Mouse (Mus musculus) forebrain, embryonic 10.5 days (tissue): ENCODE results near the gene Rwdd1. TPM values are rescaled to one million over a fixed set of nuclear protein-coding genes. Genes with fewer than 3 reads are reported as not detected.
"Not testable (repeated sequence)": the region's sequence is repeated elsewhere in the genome, so short reads cannot be mapped to it uniquely, and the experiment has no call there.

ENCODE experiments used
- DNase-seq: peaks from one replicate; pipeline ENCODE4 v3.0.0-alpha.2; 2017; ENCODE audit warnings: low spot score; ENCODE audit errors: extremely low spot score
- H3K27ac ChIP-seq: fragments of 300-500 bp; sonication (generic); 2 replicates; pipeline ENCODE4 v1.5.1; 2016; ENCODE audit warnings: mild to moderate bottlenecking
- H3K27me3 ChIP-seq: fragments of 300-500 bp; sonication (generic); 2 replicates; pipeline ENCODE4 v1.6.1; 2016; ENCODE audit warnings: mild to moderate bottlenecking; ENCODE audit not compliant: poor library complexity, severe bottlenecking
- H3K36me3 ChIP-seq: fragments of 300-500 bp; sonication (generic); replicated peaks from 2 replicates; pipeline ENCODE4 v1.6.1; 2016; ENCODE audit warnings: mild to moderate bottlenecking, moderate library complexity
- H3K4me1 ChIP-seq: fragments of 300-500 bp; sonication (generic); 2 replicates; pipeline ENCODE4 v1.6.1; 2016
- H3K4me3 ChIP-seq: fragments of 300-500 bp; sonication (generic); 2 replicates; pipeline ENCODE4 v1.5.1; 2016; ENCODE audit warnings: mild to moderate bottlenecking, moderate library complexity
- H3K9me3 ChIP-seq: fragments of 300-500 bp; sonication (generic); 2 replicates; pipeline ENCODE4 v1.6.1; 2016; ENCODE audit warnings: mild to moderate bottlenecking, moderate library complexity
- WGBS: fragments of 180-500 bp; shearing (Covaris S2); methylation state at CpG from one replicate; pipeline ENCODE4 v1.1.7; 2016; 5-methylcytosine and 5-hydroxymethylcytosine counted together
- polyA plus RNA-seq: library from polyadenylated mRNA; unstranded; fragments of >200 nt; fragmentation: Nextera tagmentation; extraction: Ambion mirVana; gene quantifications from 2 replicates; pipeline ENCODE4 v1.2.1, GENCODE M21; 2016

The Rwdd1 gene
- 143 and 155 TPM in 2 replicates for polyA plus RNA-seq

DNA sequence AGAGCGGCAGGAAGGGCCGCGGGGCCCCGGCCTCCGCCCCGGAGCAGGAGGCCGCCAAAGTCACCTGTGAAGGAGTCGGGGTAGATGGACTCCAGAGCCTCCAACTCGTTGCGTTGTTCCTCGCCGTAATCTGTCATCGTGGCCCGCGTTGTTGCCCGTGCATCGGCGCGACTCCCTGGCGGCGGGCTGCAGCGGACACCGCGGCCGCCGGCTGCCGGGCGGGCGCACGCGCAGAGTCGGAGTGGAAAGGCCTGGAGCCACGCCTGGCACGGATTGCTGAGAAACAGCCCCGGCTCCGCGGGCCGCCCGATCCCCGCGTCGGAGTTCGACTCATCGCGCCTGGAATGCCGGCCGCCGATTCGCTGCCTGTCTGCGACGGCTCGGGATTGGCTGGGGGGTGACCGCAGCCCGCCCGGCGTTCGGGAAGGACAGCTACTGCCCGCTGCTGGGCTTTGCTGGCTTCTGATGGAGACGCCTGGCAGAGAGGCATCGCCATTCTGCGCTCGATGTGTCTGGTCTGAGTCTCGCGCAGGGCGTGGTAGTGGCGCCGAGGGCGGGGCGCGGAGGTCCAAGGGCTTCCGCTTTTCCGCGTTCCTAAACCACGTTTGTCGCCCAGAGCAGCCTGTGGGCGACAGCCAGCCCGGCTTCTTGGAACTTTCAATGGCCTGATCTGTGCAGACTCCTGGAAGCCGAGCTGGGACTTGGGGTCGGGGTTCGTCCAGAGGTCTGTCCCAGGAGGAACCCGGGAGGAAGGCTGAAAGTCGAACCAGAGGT, at the start of gene Rwdd1:
TSS of gene Rwdd1 (minus strand) at position 323 of the 774 bp plus-strand sequence.
- peak; percentile 98 for DNase-seq
- H3K27ac ChIP-seq: peak within 1 kb of the TSS; percentile 94
- H3K4me3 ChIP-seq: peak within 1 kb of the TSS; percentile 93
- peaks cover 12% of the 10 kb centered on the region; the same call in 1 of the 2 replicates for H3K36me3 ChIP-seq
- no peaks in the 10 kb centered on the region for H3K9me3 ChIP-seq
- under 1% methylated on average over 82 of the region's 82 CpGs for WGBS
- peaks cover 24% of the 10 kb centered on the region for H3K4me1 ChIP-seq
- no peaks in the 10 kb centered on the region for H3K27me3 ChIP-seq

DNA sequence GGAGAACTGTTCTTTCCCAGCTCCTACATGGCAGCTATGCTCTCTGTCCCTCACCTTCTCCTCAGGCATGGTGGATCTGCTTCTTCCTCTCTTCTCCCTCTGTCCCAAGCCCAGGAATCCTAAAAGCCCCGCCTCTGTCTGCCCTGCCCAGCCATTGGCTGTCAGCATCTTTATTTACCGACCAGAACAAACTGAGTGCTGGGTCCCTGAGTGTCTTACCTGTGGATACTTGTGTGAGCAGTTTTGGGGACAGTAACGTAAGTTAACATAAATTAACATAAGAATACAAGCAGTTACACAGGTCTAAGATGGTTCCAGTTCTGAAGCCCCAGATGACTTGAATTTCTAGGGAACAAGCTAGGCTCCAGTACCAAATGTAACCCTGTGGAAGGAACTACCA, 47.2 kb upstream of the Rwdd1 start:
- Histone ChIP-seq H3K9me3 (no peaks in the 10 kb centered on the region), H3K4me3 (no peak overlapping the region), H3K27me3 (no peaks in the 10 kb centered on the region), H3K4me1 (peaks cover 10% of the 10 kb centered on the region), H3K36me3 (no peaks in the 10 kb centered on the region), H3K27ac (no peak overlapping the region)
- DNase-seq: no peak
- 56% methylated on average over 3 of the region's 3 CpGs for WGBS

DNA sequence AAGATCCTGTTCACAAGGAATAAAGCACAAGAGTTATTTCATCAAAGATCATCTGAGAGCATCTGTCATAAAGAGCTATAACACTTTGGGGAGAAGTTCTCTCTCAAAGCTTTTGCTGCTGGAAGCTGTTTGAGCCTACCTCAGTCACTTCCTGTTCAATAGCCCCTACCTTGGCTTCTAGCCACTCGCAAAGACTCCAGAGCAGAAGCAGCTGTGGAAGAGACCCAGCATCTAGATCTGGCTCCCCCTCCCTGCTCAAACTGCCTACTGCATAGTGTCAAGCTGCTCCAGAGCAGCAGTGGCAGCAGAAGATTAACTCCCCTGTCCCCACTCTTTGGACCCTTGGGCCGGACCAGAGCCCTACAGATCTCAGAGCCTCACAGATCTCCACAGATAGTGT, 34.6 kb upstream of the Rwdd1 start:
- Histone ChIP-seq H3K4me1 (no peaks in the 10 kb centered on the region), H3K27me3 (no peaks in the 10 kb centered on the region), H3K9me3 (no peaks in the 10 kb centered on the region), H3K27ac (no peak overlapping the region), H3K36me3 (no peaks in the 10 kb centered on the region), H3K4me3 (no peak overlapping the region)
- WGBS: 98% methylated on average over 2 of the region's 2 CpGs
- no peak for DNase-seq

DNA sequence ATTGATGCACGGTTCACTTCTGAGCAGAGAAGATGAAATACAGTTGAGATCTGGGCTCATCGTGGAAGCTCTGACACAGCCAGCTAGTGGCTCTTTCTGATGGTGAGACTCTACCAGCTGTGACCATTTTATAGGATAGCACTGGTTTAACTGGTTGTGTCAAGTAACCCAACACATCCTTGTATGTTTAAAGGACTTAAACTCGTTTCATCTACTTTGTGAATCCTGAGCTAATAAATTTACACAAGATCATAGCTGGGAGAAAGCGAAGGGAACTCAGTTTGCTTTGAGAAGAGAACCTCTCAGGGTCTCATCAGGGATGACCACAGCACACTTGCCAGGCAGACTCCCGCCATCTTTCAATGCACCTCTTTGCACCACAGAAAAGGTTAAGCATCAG, 24.8 kb upstream of the Rwdd1 start, which contains the start of gene Calhm4:
TSS of gene Calhm4 (minus strand) at position 101 of the 400 bp plus-strand sequence.
- no peaks in the 10 kb centered on the region for H3K27me3 ChIP-seq
- WGBS: 84% methylated on average over 5 of the region's 5 CpGs
- no peak within 1 kb of the TSS for H3K27ac ChIP-seq
- no peaks in the 10 kb centered on the region for H3K9me3 ChIP-seq
- DNase-seq: no peak
- H3K4me3 ChIP-seq: no peak within 1 kb of the TSS
- H3K4me1 ChIP-seq: no peaks in the 10 kb centered on the region
- no peaks in the 10 kb centered on the region for H3K36me3 ChIP-seq

DNA sequence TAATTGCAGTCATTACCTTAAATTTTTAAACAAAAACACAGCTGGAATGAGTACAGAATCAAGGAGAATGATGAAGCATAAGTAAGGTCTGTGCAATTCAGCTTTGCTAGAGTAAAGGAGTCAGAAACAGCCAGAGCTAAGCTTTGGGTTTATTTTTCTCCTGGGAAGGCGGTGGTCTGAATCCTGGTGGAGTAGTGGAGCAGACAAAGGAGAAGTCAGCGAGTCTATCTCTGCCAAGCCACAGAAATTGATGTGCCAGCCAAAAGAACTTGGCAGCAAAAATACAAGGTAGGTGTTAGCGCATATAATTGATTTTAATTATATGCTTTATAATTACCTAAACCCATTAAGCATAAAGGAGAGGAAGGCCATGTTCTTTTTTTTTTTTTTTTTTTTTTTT, 18.0 kb upstream of the Rwdd1 start, which contains the start of gene Trappc3l:
TSS of gene Trappc3l (plus strand) at position 197 of the 400 bp plus-strand sequence.
- Histone ChIP-seq H3K4me3 (no peak within 1 kb of the TSS), H3K36me3 (no peaks in the 10 kb centered on the region), H3K4me1 (peaks cover 7% of the 10 kb centered on the region; the same call in 1 of the 2 replicates), H3K27me3 (no peaks in the 10 kb centered on the region), H3K9me3 (no peaks in the 10 kb centered on the region), H3K27ac (no peak within 1 kb of the TSS)
- DNase-seq: no peak
- WGBS: 72% methylated on average over 3 of the region's 3 CpGs

DNA sequence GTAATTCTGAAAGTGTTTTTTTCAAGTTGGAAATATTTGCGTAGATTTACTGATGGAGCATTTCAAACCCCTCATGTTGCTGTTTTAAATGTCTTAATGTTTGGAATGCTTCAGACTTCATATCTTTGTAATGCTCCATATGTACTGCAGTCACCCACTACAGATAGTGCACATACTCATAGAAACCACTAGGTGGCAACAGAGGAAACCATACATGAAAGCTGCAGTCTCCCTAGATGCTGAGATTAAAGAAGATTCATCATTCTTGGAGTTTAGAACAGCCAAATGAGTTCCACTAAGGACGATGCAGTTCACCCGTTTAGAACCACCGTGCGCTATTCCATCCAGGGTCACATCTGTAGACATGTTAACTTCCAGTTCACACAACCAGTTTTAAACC, 17.2 kb upstream of the Rwdd1 start:
- Histone ChIP-seq H3K4me1 (peaks cover 7% of the 10 kb centered on the region; the same call in 1 of the 2 replicates), H3K27ac (no peak overlapping the region), H3K27me3 (no peaks in the 10 kb centered on the region), H3K36me3 (no peaks in the 10 kb centered on the region), H3K4me3 (no peak overlapping the region), H3K9me3 (no peaks in the 10 kb centered on the region)
- no peak for DNase-seq
- 19% methylated on average over 5 of the region's 5 CpGs for WGBS

DNA sequence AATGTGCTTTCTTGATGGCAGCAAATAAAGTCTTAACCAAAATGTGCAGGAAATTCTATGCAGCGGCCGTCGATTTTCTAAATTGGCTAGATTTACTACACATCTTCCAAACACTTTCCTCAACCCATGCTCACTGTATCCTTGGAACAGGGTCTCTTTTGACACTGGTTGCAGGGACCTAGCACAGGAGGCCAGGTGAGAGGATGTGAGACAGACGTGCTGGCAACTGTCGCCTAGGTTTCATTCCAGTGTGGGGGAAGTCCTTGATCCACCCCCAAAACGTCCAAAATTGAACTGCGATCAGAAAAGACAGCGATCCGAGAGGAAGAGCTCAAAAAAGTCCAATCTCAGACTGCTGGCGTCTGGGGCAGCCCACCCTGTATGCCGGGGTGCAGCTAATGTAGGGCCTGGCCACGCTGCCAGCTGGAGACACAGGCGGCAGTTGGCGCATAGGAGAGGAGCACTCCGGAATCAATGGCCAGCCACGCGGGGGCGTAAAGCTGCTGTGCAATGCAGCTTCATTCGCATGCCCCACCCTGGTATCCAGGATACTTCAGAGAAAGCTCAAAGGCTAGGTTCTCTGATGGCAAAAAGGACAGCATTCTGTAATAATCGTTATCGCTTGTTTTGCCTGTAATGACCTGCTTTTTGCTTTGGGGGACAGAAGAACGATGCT, 14.3 kb upstream of the Rwdd1 start:
- H3K4me3 ChIP-seq: peak overlapping the region; percentile 31
- H3K27ac ChIP-seq: 0 out of 2 replicates have a peak overlapping the region, but pooled peaks have one; percentile 48
- no peaks in the 10 kb centered on the region for H3K27me3 ChIP-seq
- DNase-seq: peak; percentile 67
- 23% methylated on average over 22 of the region's 22 CpGs for WGBS
- H3K36me3 ChIP-seq: no peaks in the 10 kb centered on the region
- peaks cover 7% of the 10 kb centered on the region; the same call in 1 of the 2 replicates for H3K4me1 ChIP-seq
- no peaks in the 10 kb centered on the region for H3K9me3 ChIP-seq

DNA sequence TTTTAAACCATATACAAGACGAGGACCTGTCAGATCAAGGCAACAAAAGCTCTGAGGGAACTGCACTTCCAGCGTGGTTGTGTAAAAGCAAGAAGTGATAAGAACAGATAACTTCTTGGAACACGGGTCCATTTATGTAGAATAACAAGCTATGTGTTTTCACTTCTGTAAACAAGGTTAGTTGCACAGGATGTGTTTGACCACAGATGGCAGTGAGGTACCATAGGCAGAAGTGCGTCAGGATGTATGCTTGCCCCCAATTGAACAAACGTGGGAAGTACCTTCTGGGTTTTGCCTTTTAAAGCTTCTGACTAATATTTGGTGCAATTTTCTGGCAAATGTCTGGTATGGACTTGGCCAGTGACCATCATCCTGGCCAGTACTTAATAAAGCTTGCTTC, 10.9 kb upstream of the Rwdd1 start:
- no peak for DNase-seq
- H3K9me3 ChIP-seq: no peaks in the 10 kb centered on the region
- WGBS: 79% methylated on average over 5 of the region's 5 CpGs
- no peak overlapping the region for H3K4me3 ChIP-seq
- no peak overlapping the region for H3K27ac ChIP-seq
- peaks cover 7% of the 10 kb centered on the region; the same call in 1 of the 2 replicates for H3K4me1 ChIP-seq
- no peaks in the 10 kb centered on the region for H3K27me3 ChIP-seq
- H3K36me3 ChIP-seq: no peaks in the 10 kb centered on the region

DNA sequence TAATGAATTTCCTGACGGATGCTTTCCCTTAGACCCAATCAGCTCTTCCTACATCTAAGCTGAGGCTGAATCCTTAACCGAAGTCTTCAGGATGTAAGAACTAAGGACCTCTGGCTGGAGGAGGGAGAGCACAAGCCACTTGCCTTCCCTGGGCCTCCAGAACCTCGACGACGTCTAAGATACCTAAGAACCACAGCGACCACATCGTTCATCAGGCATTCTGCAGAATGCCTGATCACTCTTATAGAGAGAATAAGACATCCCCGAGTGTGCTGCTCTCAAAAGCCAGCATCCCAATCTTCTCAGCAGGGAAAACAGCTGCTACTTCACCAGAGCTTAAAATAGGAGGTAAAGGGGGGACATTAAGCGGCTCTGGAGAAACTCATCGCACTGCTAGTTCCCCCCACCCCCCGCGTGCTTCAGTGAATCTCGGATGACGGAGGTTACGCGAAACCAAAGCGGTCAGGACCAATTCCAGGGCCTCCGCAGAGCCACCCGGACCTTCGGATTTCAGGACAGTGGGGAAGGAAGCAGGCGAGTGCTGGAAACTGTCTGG, 600 bp downstream of the Rwdd1 start:
- no peak for DNase-seq
- Histone ChIP-seq H3K36me3 (peaks cover 12% of the 10 kb centered on the region; the same call in 1 of the 2 replicates), H3K4me1 (peaks cover 24% of the 10 kb centered on the region), H3K9me3 (no peaks in the 10 kb centered on the region), H3K27me3 (no peaks in the 10 kb centered on the region), H3K27ac (peak overlapping the region; percentile 94), H3K4me3 (peak overlapping the region; percentile 93)
- under 1% methylated on average over 21 of the region's 21 CpGs for WGBS

DNA sequence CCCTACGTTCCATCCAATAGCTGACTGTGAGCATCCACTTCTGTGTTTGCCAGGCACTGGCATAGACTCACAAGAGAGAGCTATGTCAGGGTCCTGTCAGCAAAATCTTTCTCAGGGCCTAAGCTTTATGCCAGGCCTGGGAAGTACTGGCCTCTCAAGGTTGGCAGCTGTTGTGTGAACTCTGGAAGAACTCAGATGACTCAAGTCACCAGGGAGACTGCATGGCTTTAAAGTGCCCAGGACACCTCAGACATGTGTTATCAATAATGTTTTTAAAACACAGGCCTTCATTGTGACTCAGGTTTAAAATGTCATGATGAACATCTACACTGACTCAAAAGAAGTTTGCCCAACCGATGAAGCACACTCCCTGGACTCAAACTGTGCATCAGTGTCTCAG, 6.2 kb downstream of the Rwdd1 start:
- no peaks in the 10 kb centered on the region for H3K27me3 ChIP-seq
- H3K4me1 ChIP-seq: peaks cover 11% of the 10 kb centered on the region
- WGBS: 77% methylated on average over 2 of the region's 2 CpGs
- peaks cover 40% of the 10 kb centered on the region for H3K36me3 ChIP-seq
- H3K4me3 ChIP-seq: no peak overlapping the region
- no peak overlapping the region for H3K27ac ChIP-seq
- H3K9me3 ChIP-seq: no peaks in the 10 kb centered on the region
- DNase-seq: no peak

DNA sequence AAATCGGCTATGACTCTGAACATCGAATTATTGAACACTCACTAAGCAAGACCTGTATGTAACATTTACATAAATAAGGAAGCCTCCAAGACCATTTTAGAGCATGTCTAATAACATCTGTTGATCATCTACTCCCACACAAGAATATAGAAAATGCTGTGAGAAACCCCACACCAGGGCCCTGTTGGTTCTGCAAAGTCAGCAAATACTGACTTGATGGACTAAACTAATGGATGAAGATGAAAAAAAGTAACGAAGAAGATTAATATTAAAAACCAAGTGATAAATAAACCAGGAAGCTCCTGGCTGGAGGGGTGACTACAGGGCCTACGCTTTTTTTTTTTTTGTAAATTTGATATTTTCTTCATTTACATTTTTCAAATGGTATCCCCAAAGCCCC, 6.8 kb downstream of the Rwdd1 start:
- no peak for DNase-seq
- Histone ChIP-seq H3K36me3 (peaks cover 47% of the 10 kb centered on the region), H3K27ac (no peak overlapping the region), H3K4me1 (peaks cover 5% of the 10 kb centered on the region; the same call in 1 of the 2 replicates), H3K9me3 (no peaks in the 10 kb centered on the region), H3K27me3 (no peaks in the 10 kb centered on the region), H3K4me3 (no peak overlapping the region)
- 95% methylated on average over 4 of the region's 4 CpGs for WGBS

DNA sequence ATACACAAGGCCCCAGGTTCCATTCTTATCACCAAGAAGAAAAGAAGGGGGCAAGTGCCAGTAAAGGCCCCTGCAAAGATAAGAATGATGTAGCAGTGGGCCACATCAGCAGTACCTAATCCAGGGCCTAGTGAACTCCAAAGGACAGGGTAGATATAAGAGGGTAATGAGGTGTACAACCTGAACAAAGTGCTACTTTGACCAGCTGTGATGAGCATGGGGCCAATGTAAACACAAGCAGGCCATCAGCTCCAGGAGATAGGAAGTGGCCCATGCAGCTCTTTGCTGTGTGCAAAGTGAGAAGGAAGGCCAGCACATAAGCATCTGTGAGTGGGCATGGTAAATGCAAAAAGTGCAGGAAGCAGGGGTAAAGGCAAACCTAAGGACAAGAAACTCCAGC, 21.0 kb downstream of the Rwdd1 start:
- Histone ChIP-seq H3K27me3 (no peaks in the 10 kb centered on the region), H3K4me3 (no peak overlapping the region), H3K36me3 (peaks cover 96% of the 10 kb centered on the region), H3K27ac (no peak overlapping the region), H3K9me3 (no peaks in the 10 kb centered on the region), H3K4me1 (no peaks in the 10 kb centered on the region)
- no peak for DNase-seq

DNA sequence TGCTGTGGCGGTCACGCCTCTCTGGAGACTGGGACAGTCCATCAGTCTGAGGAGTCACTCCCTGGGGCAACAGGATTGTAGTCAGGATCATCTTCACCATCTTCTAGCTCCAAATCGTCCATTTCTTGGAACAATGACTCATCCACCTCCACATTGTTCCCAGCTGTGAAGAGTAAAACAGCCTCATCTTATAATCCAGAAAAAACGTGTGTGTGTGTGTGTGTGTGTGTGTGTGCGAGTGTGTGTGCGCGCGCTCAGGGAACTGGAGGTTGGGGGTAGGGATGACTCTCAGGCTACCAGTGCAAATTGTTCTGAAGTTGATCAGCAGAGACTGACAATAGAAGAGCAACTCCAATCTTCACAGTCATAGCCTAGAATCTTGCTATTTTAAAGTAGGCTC, 22.7 kb downstream of the Rwdd1 start:
- not testable (repeated sequence) for H3K4me3 ChIP-seq, H3K27me3 ChIP-seq, DNase-seq, H3K27ac ChIP-seq, H3K4me1 ChIP-seq, H3K9me3 ChIP-seq
- 96% methylated on average over 6 of the region's 8 CpGs for WGBS
- H3K36me3 ChIP-seq: peaks cover 96% of the 10 kb centered on the region
